Mouse (Mus musculus) granulocyte monocyte progenitor cell, adult 5-6 weeks (primary cell): ENCODE results near the gene Glipr1l2. TPM values are rescaled to one million over a fixed set of nuclear protein-coding genes. Genes with fewer than 3 reads are reported as not detected.

Source experiments
- total RNA-seq, 2 experiments: library from RNA; stranded (forward) in 1 of 2; stranded (reverse) in 1 of 2; fragments of 200-712, 200-1000 nt in 1 of 2; fragments of >200 nt in 1 of 2; fragmentation: Nextera tagmentation in 1 of 2; gene quantifications; 2 replicates each; pipeline ENCODE4 v1.2.3; 2014 to 2017

Glipr1l2 gene
- total RNA-seq, 2 experiments from 2014 or later: not detected

Other genes with a start within 250 kb of the Glipr1l2 start
- 58.0 and 60.9 TPM in 2 replicates for gene Krr1, start 110.7 kb upstream of the Glipr1l2 start, total RNA-seq (2014; fragmentation: Nextera tagmentation)
- 67.6 and 80.2 TPM in 2 replicates for gene Krr1, start 110.7 kb upstream of the Glipr1l2 start, total RNA-seq (2017)
- gene Glipr1, start 80.7 kb upstream of the Glipr1l2 start, total RNA-seq (2014; fragmentation: Nextera tagmentation): 496 and 560 TPM in 2 replicates
- 506 and 574 TPM in 2 replicates for gene Glipr1, start 80.7 kb upstream of the Glipr1l2 start, total RNA-seq (2017)
- not detected in 2 replicates for gene Glipr1l1, start 23.2 kb upstream of the Glipr1l2 start, total RNA-seq (2014; fragmentation: Nextera tagmentation)
- gene Glipr1l1, start 23.2 kb upstream of the Glipr1l2 start, total RNA-seq (2017): not detected in 2 replicates
- not detected in 2 replicates for gene Glipr1l3, start 77.0 kb downstream of the Glipr1l2 start, total RNA-seq (2014; fragmentation: Nextera tagmentation)
- not detected in 2 replicates for gene Glipr1l3, start 77.0 kb downstream of the Glipr1l2 start, total RNA-seq (2017)
- not detected in 2 replicates for gene Caps2, start 80.3 kb downstream of the Glipr1l2 start, total RNA-seq (2014; fragmentation: Nextera tagmentation)
- not detected in 2 replicates for gene Caps2, start 80.3 kb downstream of the Glipr1l2 start, total RNA-seq (2017)
- gene Kcnc2, start 187.8 kb downstream of the Glipr1l2 start, total RNA-seq (2014; fragmentation: Nextera tagmentation): not detected in 2 replicates
- not detected in 2 replicates for gene Kcnc2, start 187.8 kb downstream of the Glipr1l2 start, total RNA-seq (2017)